Mouse (Mus musculus) adrenal gland, postnatal 25 days (tissue): ENCODE data around the gene Tmem223. TPM values are rescaled to one million over a fixed set of nuclear protein-coding genes. Genes with fewer than 3 reads are reported as not detected.
"Not testable (repeated sequence)": the region's sequence is repeated elsewhere in the genome, so short reads cannot be mapped to it uniquely, and the experiment has no call there.

ENCODE experiments used
- DNase-seq: peaks from one replicate; pipeline ENCODE4 v3.0.0; 2021; ENCODE audit warnings: mixed read lengths
- long read RNA-seq: library from polyadenylated mRNA; stranded (forward); transcript quantifications from one replicate; pipeline ENCODE4 v2.0.0, GENCODE M21; 2021
- total RNA-seq: library from RNA; stranded (reverse); gene quantifications from 2 replicates; pipeline ENCODE4 v1.2.3, GENCODE M21; 2021

Tmem223 gene
- total RNA-seq: 122 and 123 TPM in 2 replicates
- long read RNA-seq, transcript Tmem223-201 (2 exons, 748 nt): major isoform, 45 of 49 reads
- long read RNA-seq, partial matches to known transcripts: 1 of 49 reads
- long read RNA-seq, other reads (novel, unspliced or antisense): 3 of 49 reads

GRCm38 (mm10) chr19:8770567-8771270 is at the start of gene Tmem223:
Gene Tmem223 (plus strand): TSS chr19:8770996.
- DNase-seq: peak; percentile 82

GRCm38 (mm10) chr19:8721378-8721777 is 49.4 kb upstream of the Tmem223 start:
- DNase-seq: no peak

- no peak for DNase-seq
Measured at GRCm38 (mm10) chr19:8722021-8722420, 48.8 kb upstream of the Tmem223 start.

- no peak for DNase-seq
Measured at GRCm38 (mm10) chr19:8722559-8722906, 48.3 kb upstream of the Tmem223 start.

- peak; percentile 92 for DNase-seq
Measured at GRCm38 (mm10) chr19:8722907-8723573, 47.8 kb upstream of the Tmem223 start, which contains the start of gene Slc3a2. Gene Slc3a2 (minus strand): TSS chr19:8723369.

GRCm38 (mm10) chr19:8723574-8724346 is 47.0 kb upstream of the Tmem223 start:
- no peak for DNase-seq

- no peak for DNase-seq
Measured at GRCm38 (mm10) chr19:8724392-8724791, 46.4 kb upstream of the Tmem223 start.

GRCm38 (mm10) chr19:8725081-8725613 is 45.6 kb upstream of the Tmem223 start:
- no peak for DNase-seq

GRCm38 (mm10) chr19:8726609-8727390 is 44.0 kb upstream of the Tmem223 start:
- no peak for DNase-seq

- no peak for DNase-seq
Measured at GRCm38 (mm10) chr19:8727495-8728114, 43.2 kb upstream of the Tmem223 start.

GRCm38 (mm10) chr19:8728335-8729099 is 42.3 kb upstream of the Tmem223 start:
- not testable (repeated sequence) for DNase-seq

GRCm38 (mm10) chr19:8734334-8734733 is 36.5 kb upstream of the Tmem223 start:
- DNase-seq: no peak

GRCm38 (mm10) chr19:8735389-8736159 is 35.2 kb upstream of the Tmem223 start, which contains the start of gene Wdr74:
Gene Wdr74 (plus strand): TSS chr19:8735827.
- DNase-seq: peak; percentile 90

GRCm38 (mm10) chr19:8736160-8736467 is 34.7 kb upstream of the Tmem223 start:
- no peak for DNase-seq

- DNase-seq: no peak
Measured at GRCm38 (mm10) chr19:8738911-8739310, 31.9 kb upstream of the Tmem223 start.

GRCm38 (mm10) chr19:8739646-8740045 is 31.1 kb upstream of the Tmem223 start:
- no peak for DNase-seq

- DNase-seq: no peak
Measured at GRCm38 (mm10) chr19:8740603-8741002, 30.2 kb upstream of the Tmem223 start, which contains the start of gene 1700092M07Rik. Gene 1700092M07Rik (plus strand): TSS chr19:8740718.

- peak; percentile 94 for DNase-seq
Measured at GRCm38 (mm10) chr19:8741243-8741869, 29.4 kb upstream of the Tmem223 start, which contains the start of gene Stx5a. Gene Stx5a (plus strand): TSS chr19:8741413.

GRCm38 (mm10) chr19:8742176-8742575 is 28.6 kb upstream of the Tmem223 start:
- DNase-seq: no peak
